Mouse (Mus musculus): ENCODE data around the gene Osbpl9. TPM values are rescaled to one million over a fixed set of nuclear protein-coding genes. Genes with fewer than 3 reads are reported as not detected.
A peak's percentile ranks its signal among the peaks of the same experiment; 100 is the strongest.

Osbpl9 gene
- total RNA-seq (2021): 10 to 100 TPM; 66.6 to 81.4 TPM

DNA sequence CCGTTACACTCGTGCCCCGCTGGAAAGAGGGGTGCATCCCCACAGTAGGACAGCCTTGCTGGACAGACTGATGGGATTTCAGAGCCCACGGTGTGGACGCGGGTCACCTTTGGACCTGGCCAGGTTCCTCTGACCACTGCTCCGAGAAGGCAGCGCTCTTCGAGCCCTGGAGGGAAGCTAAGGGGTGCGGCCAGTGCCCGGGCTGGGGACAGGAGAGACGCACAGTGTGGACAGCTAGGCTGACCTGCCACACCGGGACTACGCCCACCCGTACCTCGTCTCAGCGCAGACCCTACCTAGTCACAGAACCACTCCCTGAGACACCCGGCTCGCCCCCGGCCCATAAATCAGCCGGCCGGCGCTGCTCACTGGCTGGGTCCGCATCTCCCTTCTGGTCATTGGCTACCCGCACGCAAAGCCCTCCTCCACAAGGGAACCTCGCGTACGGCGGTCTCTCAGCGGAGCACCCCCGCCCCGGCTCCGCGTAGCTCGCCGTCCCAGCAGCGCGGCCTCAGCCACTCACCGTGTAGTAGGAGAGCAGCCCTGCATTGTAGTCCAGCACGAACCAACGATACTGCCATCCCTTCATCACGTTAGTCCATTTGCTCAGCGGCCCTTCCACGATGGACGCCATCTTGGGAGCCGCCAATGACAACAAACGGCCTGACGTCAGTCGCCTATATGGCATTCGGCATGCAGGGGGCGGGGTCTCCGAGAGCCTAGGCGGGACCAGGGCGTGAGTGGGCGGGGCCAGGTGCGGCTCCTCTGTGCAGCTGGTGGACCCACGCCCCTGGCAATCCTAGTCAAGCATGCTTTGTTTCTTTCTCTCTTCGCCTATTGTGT is at the start of gene Osbpl9:
Osbpl9 (minus strand) TSS at position 691 of the 843 bp plus-strand sequence.
- DNase-seq: peak; percentile 99
- intact Hi-C loops (cut with DNase I): no loop called here

DNA sequence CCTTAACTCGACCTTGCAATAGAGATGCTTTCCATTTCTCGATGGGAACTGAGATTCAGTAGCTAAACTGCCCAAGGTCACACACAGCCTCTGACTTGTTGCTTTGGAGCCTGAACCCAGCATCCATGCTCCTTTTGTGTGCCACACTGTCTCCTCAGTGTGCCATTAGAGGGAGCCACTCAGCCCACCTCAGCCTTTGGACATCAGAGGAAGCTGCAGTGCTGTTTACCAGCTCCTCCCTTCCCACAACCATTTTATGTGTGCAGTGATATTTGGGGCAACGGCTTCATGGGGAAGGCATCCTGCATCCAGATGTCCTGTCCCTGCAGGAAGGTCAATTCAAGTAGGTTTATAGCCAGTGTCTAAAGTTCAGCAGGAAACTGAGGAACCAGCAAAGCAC is 49.5 kb upstream of the Osbpl9 start:
- intact Hi-C loops (cut with DNase I): no loop called here
- DNase-seq: peak; percentile 17

DNA sequence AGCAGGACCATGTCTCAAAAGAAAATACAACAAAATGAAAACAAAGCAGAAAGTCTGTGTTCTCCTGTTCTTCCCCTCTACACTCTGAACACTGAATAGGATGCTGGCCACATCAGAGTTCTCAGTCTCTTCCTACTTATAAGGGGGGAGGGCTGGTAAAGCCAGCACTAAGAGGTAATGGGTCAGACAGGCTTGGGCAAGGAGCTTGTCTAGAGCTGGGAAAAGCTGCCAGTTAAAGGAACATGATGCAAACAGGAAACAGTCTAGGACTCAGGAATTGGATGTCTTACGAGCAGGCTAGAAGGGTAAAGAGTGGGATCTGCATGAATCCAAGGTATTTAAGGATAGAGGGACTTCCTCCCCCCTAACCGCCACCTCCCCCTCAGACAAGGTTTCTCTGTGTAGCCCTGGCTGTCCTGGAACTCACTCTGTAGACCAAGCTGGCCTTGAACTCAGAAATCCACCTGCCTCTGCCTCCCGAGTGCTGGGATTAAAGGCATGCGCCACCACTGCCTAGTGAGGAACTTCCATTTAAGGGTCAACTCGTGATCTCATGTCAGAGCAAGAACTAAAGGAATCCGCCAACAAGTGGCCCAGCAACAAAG is 43.0 kb upstream of the Osbpl9 start:
- DNase-seq: no peak

DNA sequence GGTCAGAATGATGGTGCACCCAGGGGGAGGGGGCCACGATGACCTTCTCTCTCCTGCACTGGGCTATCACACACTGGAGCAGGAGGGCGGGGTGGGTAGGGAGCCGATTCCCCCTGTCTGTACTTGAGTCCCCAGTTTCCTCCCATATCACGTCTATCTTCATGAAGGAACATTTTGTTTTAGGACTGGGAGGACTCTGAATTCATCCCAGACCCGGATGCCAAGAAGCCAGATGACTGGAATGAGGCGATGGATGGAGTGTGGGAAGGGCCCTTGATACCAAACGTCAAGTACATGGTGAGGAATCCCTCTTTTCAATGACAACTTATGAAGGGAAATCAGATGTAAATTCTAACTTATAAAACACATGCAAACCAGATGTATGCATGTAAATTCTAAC is 42.4 kb upstream of the Osbpl9 start:
- intact Hi-C loops (cut with DNase I): no loop called here
- DNase-seq: no peak

More for the DNA sequence above, 43.0 kb upstream of the Osbpl9 start:
- intact Hi-C loops (cut with DNase I): no loop called here

DNA sequence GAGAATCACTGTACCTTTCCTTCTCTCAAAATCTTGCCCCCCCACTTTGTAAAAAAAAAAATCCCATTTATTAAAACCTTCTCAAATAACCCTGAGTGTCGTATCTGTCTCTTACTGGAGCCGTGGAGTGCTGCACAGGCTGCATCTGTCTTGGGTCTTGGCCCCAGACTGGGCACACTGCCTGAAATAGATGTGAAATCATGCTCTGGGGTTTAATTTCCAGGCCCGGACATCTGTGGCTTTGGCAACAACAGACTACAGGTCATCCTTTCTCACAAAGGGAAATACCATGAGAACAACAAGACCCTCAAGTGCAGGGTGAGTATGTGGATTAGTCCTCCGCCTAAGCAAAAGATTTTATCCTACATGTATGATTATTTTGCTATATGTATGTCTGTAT is 39.9 kb upstream of the Osbpl9 start:
- peak; percentile 80 for DNase-seq
- intact Hi-C loops (cut with DNase I): no loop called here

DNA sequence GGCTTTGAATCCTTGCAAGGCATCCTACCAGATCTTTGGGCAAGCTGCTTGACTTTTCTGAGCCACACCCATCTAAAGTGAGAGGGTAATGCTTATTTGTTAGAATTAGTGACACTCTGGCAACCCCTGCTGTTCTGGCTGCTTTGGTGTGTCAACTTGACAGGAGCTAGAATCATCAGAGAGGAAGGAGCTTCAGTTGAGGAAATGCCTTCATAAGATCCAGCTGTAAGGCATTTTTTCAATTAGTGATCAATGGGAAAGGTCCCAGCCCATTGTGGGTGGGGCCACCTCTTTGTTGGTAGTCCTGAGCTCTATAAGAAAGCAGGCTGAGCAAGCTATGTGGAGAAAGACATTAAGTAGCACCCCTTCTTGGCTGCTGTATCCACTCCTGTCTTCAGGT is 39.1 kb upstream of the Osbpl9 start:
- intact Hi-C loops (cut with DNase I): no loop called here
- no peak for DNase-seq

DNA sequence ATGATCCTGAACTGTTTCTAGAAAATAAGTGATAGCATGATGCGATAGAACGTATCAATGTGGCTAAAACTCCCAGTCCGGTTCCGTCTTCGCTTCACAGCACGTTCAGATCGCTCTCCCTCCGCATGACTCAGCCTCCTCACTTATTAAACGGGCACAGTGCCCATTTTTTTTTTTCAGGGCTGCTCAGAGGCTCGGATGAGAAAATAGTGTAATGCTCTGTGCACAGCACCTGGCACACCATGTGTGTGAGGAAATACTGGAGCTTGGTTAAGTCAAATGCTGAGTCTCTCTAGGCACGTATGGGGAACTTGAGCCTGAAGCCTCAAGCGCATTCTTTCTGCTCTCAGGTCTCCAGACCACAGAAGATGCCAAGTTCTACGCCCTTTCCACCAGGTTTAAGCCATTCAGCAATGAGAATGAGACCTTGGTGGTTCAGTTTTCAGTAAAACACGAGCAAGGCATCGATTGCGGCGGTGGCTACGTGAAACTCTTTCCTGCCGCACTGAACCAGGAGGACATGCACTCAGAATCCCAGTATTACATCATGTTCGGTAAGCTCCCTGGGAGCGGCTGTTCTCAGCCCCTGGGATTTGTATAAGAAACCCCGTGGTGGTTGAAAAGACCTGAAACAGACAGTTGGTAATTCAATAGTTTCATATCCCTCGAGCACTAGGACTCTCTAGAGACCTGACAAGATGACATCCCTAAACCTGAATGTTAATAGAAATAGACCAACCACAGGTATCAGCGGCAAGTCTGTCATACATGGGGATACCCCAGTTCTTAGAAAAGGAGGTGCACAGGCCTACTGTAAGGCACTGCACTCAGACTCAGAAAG is 36.6 kb upstream of the Osbpl9 start:
- intact Hi-C loops (cut with DNase I): no loop called here
- DNase-seq: peak; percentile 39

DNA sequence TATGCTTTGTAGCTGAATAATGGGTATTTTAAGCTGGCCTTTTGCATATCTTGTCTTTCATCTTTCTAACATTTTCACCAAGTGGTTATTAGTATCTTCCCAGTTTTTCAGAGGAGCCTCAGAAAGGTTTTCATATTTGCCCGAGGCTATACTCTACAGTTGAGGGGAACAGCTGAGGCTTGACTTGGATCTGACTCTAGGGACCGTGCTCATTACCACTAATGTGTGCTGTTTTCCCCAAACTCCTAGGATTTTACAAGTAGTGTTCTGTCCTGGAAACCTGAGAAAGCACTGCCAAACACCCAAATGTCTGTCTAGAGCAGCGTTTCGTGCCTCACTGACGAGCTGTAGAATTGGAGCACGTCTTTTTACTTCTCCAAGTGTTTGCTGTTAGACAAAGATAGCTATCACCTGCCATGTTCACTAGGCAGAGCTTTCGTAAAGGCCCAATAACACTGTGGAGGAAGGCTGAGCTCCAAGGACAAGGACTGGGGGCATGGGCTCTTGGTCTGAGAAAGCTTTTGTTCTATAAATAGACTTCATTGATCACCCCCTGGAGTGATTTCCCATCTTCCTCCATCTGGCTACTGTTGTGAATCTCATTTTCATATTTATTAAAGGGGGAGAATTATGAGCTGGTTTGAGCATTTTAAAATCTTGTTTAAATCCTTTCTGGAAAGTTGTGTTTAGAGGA is 34.3 kb upstream of the Osbpl9 start:
- intact Hi-C loops (cut with DNase I): no loop called here
- no peak for DNase-seq

DNA sequence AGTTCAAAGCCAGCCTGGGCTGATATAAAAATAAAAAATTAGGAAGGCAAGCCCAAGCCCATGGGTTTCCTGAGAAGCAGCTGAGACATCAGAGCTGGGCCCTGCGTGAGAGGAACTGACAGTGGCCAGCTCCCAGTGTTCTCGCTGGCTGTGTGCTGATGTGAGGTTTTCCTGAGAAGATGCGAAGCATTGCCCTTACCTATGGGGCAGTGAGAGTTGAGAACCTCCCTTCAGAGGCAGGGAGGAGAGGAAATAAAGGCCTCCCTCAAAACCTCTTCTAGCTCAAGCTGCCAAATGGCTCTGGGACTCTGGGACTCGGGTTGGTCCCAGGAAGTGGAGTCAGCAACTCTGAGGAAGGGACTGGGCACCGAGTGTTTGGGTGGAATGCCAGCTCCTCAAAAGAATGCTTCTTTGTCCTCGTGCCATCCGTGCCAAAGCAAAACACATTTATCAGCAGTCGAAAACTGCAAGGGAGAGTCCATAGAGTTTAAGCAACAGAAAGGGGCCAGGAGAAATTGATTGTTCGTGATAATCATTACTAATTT is 32.8 kb upstream of the Osbpl9 start:
- DNase-seq: peak; percentile 50
- intact Hi-C loops (cut with DNase I): no loop called here

DNA sequence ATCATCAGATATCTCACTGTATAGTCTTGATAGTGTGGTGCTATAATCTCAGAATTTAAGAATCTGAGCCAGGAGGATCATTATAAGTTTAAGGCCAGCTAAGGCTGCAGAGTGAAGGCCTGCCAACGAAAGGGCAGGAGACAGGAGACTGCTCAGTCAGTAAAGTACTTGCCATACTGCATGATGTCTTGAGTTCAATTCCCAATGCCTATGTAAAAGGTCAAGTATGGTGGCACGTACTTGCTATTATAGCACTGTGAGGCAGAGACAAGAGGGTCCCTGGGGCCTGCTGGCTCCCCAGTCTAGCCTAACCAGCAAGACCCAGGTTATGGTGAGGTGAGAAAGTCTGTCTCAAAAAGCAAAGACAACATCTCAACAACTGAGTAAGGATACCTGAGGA is 32.1 kb upstream of the Osbpl9 start, which contains the start of gene Calr4:
Calr4 (plus strand) TSS at position 301 of the 400 bp plus-strand sequence.
- intact Hi-C loops (cut with DNase I): no loop called here
- no peak for DNase-seq

DNA sequence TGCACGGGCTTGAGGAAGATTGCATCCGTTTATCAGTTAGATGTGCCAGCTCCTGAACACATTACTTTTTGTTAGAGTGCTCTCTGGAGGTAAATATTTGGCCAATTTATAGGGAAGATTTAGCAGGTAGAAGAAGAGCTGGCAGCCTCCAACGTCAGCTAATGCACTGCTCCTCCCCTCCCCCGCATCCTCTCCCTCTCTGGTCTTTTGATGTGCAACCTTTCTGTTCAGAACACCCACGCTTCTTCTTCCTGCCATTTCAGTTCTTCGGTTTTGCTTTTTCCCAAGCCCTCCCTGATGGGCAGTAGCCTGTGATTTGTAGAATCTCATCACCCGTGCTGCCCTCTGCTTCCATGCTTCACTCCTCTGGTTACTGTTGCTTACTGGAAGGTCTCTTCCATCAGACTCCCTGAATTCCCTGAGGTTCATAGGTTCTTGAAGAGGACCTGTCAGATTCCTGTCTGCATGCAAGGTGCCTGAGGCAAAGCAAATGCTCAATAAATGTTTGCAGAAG is 27.8 kb upstream of the Osbpl9 start:
- no peak for DNase-seq
- intact Hi-C loops (cut with DNase I): no loop called here

DNA sequence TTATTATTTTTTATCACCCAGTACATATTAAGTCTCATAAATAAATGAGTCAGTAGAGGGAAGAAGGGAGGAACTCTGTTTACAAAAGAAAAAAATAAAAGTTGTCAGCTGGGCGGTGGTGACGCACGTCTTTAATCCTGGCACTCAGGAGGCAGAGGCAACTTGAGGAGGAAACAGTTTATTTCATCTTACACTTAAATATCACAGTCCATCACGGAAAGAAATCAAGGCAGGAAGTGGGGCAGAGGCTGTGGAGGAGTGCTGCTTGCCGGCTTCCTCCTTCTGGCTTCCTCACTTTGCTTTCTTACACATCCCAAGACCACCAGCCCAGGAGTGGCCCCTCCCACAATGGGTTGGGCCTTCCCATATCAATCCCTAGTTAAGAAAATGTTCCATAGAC is 24.0 kb upstream of the Osbpl9 start:
- DNase-seq: no peak
- intact Hi-C loops (cut with DNase I): no loop called here

DNA sequence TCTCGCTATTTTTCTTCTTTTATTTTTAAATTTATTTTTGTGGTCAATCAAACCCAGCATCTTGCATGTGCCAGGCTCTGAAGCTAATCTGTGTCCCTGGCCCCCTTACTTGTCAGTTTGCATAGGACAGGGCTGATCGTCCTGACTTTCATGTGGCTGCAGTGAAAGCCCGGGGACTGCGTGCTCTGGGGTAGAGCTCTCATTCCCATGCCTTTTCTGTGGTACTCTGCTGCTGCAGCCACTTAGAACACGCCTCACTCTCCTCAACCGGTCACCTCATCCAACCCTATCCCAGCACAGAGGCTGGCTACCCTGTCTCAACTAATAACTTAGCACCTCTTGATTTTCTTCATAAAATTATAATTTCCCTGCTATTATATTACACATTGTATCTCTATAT is 23.5 kb upstream of the Osbpl9 start:
- no peak for DNase-seq
- intact Hi-C loops (cut with DNase I): no loop called here

DNA sequence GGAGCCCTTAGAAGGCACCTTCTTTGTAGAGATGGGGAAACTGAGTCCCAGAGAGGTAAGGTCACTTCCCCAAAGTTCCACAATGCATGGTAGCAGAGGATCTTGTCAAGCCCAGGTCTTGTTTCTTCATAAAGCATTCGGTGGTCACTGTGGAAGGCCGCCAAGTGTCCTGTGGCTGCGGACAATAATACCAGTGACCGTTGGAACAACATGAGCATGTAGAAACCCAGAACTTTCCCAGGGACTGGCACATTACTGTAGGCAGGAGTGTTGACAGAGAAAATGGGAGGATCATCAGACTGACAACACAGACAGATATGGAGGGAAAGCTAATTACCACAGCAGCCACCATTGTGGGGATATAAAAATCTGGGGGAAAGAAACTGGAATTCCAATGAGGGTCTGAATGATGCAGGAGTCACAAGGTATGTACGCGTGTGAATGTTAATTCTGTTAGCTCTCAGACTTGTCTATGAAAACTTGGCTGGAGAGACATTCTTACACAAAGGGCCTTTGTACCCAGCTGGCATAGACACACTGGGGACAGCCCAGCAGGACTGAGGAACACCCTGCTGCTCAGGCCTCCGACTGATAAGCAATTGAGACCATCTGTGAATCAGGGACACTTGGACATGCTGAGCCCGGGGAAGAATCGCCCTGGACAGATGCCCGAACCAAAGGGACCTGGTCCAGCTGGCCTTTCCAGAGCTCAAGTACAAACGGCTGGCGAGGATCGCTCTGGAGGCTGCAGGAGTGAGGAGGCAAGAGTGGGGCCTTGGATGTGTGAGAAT is 22.9 kb upstream of the Osbpl9 start:
- peak; percentile 96 for DNase-seq
- intact Hi-C loops (cut with DNase I): no loop called here

DNA sequence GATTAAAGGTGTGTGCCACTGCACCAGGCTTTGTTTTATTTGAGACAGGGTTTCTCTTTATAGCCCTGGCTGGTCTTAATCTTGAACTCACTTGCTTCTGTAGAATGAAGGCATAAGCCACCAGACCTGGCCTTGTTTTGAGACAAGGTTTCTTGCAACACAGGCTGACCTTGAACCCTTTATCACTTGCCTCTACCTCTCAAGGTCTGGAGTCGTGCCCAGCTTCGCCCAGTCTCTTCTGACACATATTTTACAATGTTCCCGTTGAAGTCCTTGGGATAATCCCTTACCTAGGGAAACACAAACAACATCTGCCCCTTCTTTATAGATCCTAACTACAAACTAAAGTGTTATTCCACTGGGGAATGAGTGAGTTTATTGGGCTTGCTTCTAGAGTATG is 19.9 kb upstream of the Osbpl9 start:
- DNase-seq: no peak
- intact Hi-C loops (cut with DNase I): no loop called here

DNA sequence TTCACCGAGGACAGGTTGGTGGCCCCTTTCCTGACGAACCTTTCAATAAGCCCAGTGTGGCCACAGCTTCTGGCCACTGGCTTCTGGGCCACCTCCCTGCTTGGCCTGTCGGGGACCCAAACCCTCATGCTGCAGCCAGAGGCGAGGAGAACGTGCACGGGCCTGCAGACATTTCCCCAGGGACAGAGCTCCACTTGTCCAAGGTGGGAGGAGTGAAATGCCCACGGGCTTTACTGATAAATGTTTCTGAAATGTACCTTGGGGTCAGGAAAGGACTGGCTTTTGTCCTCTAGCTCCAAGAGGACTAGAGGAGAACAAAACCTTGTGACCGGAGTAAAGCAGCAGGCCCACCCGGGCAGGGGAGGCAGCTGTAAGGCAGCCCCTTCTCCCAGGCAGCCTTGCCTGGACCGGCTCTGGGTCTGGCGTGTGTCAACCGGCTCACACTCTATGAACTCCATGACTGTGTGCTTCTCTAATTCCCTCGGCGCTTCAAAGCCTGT is 18.4 kb upstream of the Osbpl9 start:
- no peak for DNase-seq
- intact Hi-C loops (cut with DNase I): no loop called here

DNA sequence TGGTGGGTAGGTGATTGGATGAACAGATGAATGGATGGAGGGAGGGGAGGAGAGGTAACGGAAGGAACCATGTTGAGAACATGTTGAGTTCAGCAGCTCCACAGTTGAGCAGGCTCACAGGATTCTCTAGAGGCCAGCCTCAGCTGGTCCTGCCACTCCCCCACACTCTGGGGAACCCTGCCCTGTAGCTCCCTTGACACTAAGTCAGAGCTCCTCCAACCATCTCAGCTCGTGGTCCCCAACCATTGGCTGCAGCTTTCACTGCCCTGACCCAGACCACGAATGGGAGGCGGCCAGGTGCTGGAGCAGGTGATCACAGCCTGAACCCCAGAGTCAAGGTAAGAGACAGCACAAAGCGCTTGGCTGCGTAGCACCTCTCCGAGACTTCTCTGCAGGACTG is 15.9 kb upstream of the Osbpl9 start:
- DNase-seq: no peak
- intact Hi-C loops (cut with DNase I): no loop called here

DNA sequence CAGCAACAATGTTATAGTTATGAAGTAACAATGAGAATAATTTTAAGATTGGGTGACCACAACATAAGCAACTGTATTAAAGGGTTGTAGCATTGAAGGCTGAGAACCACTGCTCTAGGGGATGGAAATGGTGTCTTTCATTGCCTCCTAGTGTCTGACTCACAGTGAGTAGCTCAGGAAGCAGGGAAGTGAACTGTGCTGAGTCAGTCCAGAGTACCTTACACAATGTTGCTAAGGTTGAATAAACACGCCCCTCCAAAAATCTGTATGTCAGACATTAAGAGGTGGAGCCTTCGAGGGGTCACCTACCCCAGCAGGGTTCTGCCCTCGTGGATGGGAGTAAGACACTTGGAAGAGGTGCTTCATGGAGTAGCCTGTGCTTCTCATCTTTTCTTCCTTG is 11.9 kb upstream of the Osbpl9 start:
- no peak for DNase-seq
- intact Hi-C loops (cut with DNase I): no loop called here

DNA sequence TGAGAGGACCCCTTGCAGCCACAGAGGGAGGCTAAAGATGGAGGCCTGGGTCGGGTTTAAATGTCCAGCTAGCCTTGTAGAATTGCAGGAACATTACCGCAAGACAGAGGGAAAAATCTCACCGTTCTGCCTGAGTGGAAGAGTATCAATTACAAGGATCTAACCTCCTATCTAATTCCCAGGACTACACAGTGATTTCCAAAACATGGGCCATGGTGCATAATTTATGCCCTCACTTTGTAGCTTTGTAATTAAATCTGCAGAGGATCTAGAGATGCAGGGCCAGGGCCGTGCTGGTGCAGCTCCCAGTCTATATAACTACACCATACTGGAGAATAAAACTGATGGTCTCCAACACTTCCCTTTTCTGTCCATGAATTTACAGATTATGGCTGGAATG is 8.8 kb upstream of the Osbpl9 start:
- intact Hi-C loops (cut with DNase I): no loop called here
- no peak for DNase-seq

Measured in left cerebral cortex, postnatal 4 days (tissue).